Mouse (Mus musculus) cortical plate, adult 2 months (tissue): ENCODE measurements around the gene Ptpn22. TPM values are rescaled to one million over a fixed set of nuclear protein-coding genes. Genes with fewer than 3 reads are reported as not detected.

Experiments used
- H3K27ac ChIP-seq: fragments of 200-500 bp; 2 replicates; pipeline ENCODE4 v1.5.1; 2012; ENCODE audit warnings: low read length, control low read depth, inconsistent platforms; ENCODE audit not compliant: insufficient read depth
- H3K4me1 ChIP-seq: fragments of 200-500 bp; 2 replicates; pipeline ENCODE4 v1.6.1; 2011; ENCODE audit warnings: low read length; ENCODE audit not compliant: control insufficient read depth, insufficient read depth
- H3K4me3 ChIP-seq: fragments of 200-500 bp; 2 replicates; pipeline ENCODE4 v1.5.1; 2011; ENCODE audit warnings: mild to moderate bottlenecking, low read length, control low read depth; ENCODE audit not compliant: insufficient read depth
- CTCF ChIP-seq: fragments of 200-500 bp; IDR thresholded peaks from 2 replicates; pipeline ENCODE4 v1.5.1; 2011; ENCODE audit warnings: mild to moderate bottlenecking, control low read depth, low read length; ENCODE audit not compliant: insufficient read depth; ENCODE audit errors: extremely low read depth
- POLR2A ChIP-seq: fragments of 200-500 bp; IDR thresholded peaks from 2 replicates; pipeline ENCODE4 v1.6.1; 2011; ENCODE audit warnings: mild to moderate bottlenecking, low read length, control low read depth; ENCODE audit not compliant: insufficient read depth; ENCODE audit errors: extremely low read depth
- polyA plus RNA-seq: library from polyadenylated mRNA; depleted of rRNA; stranded (reverse); fragments of >200 nt; gene quantifications from 2 replicates; pipeline ENCODE4 v1.2.3, GENCODE M21; 2012

Ptpn22 gene
- polyA plus RNA-seq, 1 experiment, result 1.4 TPM

DNA sequence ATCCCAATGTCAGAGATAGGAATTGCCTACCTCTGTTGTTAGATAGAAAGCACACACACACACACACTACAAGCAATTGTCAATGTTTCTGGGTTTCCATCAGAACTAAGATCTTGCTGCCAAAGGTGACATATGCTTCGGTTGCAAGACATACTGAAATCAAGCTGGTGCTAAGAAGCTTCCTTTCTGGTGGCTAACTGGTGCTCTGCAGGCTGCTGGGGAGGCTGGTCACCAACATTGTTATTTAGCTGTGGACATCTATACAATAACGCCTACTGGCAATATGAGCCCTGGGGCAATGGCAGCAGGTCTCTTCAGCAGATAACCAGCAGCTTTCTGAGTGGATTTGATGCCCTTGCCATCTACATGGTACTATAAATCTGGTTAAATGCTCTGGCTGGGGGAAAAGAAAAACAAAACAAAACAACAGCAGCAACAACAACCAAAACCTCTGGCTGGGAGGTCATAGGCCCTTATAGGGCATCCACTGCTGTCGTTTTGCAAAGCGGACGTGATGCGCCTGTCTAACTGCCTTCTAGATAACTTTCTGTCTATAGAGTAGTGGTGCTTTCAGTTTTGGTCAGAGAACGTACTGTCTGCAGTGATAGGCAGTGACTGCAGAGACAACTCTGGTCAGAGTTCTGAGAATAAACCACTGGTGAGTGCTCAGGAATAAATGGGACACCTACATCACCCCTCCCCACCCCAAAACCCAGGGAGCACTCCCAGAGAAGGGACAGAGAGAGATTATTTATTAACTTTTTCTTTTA, 2.4 kb upstream of the Ptpn22 start:
- H3K27ac ChIP-seq, result no peak overlapping the region
- no peak overlapping the region for H3K4me3 ChIP-seq
- TF ChIP-seq POLR2A (no peak), CTCF (no peak)
- no peaks in the 10 kb centered on the region; the same call in 1 of the 2 replicates for H3K4me1 ChIP-seq

DNA sequence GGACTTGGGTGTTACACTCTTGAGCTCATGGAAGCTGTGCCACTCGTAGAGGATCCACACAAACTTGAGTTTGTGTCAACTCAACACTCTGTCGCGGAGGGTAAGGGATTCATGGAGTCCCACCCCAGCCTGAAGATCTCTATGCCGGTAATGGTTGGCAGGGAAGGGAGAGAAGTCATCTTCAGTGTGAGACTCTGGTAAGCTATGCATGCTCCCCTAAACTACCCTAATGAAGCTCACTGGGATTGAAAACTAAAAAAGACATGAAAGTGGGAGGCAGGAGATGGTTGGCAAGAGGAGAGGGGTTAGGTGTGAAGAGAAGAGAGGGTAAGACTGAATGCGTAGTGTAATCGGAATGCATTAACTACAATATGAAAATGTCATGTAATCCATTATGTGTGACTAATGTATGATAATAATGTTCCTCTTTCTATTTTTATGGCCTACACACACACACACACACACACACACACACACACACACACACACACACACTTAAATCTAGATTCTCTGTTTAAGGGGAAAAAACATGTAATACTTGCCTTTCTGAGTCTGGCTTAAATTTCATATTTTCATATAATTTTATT, 1.5 kb upstream of the Ptpn22 start:
- H3K4me3 ChIP-seq, result no peak overlapping the region
- TF ChIP-seq CTCF (no peak), POLR2A (no peak)
- H3K27ac ChIP-seq, result no peak overlapping the region
- H3K4me1 ChIP-seq, result no peaks in the 10 kb centered on the region; the same call in 1 of the 2 replicates

DNA sequence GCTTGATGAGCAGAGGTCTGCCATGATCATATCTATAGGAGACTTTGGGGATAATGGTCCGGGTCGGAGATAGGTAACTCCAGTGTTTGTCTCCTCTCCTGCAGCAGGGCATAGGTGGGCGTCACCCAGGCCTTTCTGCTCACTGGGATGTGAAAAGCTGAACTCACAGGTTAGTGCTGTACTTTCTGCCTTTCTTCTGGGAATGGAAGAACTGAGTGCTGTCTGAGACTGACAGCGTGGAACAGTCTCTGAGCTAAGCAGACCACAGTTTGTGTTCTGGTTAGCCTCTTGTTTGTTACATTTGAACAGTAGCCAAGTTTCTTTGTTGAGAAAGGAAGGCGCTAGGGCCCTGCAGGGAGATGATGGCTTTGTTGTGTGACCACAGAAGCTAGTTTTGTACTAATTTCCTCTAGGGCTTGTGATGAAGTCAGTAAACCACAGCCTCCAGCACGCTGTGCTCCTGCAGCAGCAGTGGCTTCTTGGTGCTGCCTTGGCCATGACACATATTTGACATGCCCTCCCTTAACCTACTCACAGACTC, 326 bp downstream of the Ptpn22 start:
- H3K27ac ChIP-seq, result no peak overlapping the region
- no peak for TF ChIP-seq CTCF
- no peak for TF ChIP-seq POLR2A
- no peaks in the 10 kb centered on the region; the same call in 1 of the 2 replicates for H3K4me1 ChIP-seq
- H3K4me3 ChIP-seq, result no peak overlapping the region

DNA sequence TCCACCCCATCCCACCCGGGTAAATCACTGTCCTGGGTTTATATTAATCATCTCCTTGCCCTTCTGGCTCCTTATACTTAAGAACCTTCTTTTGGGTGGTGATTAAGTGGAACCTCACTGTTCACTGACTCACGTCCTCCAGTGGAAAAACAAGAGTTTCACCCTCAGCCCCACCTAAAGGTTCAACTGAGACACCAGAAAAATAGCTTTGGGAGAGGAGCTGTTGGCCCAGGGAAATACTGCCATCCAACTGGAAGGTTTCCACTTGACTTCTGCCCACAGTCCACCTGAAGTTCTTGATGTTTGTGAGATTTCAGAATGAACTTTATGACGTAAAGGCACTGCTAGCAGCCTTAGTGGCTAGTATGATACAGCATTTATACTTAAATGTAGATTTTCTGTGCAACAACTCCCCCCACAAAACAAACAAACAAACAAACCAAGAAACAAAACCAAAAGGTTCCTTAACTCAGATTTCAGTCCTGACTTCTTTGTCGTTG, 3.2 kb downstream of the Ptpn22 start:
- no peak overlapping the region for H3K4me3 ChIP-seq
- H3K27ac ChIP-seq, result no peak overlapping the region
- TF ChIP-seq POLR2A (no peak), CTCF (no peak)
- H3K4me1 ChIP-seq, result no peaks in the 10 kb centered on the region; the same call in 1 of the 2 replicates

DNA sequence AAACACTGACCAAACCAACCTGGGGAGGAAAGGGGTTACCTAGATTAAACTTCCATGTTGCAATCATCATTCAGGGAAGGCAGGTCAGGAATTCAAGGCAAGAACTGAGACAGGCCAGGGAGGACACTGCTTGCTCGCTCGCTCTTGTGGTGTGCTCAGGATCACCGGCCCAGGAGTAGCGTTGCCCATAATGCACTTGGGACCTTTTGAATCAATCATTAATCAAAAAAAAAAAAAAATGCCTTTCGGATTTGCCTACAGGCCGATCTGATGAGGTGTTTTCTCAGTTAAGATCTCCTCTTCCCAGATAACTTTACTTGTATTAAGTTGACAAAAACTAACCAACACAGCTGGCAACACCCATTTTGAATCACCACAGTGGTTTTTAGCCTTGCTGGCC, 4.6 kb downstream of the Ptpn22 start:
- Histone ChIP-seq H3K4me3 (no peak overlapping the region), H3K27ac (no peak overlapping the region), H3K4me1 (no peaks in the 10 kb centered on the region; the same call in 1 of the 2 replicates)
- TF ChIP-seq POLR2A (no peak), CTCF (no peak)

DNA sequence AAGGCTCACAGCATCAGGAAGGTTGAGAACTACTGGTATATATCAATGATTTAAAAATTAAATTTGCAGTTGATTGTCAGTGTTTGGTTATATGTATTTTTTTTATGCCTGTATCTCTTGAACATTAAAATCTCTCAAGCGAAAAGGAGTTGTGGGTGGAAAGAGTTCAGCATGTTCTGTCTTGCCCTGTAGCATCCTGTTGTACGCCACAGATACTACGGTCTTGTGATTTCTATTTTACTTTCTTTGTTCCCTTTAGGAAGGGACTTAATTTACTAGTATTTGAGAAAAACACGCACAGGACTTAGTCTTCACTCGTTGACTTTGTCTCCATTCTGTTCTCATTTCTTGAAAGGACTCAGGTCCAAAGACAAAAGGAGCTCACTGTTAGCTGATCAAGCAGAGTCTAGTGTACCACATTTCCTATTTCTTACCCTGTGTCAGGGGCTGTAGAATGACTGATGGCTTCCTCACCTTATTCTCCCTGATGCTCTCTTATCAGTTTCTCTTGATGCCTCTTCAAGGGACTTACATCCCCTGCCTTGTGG, 7.9 kb downstream of the Ptpn22 start:
- Histone ChIP-seq H3K4me3 (no peak overlapping the region), H3K27ac (no peak overlapping the region), H3K4me1 (no peaks in the 10 kb centered on the region)
- TF ChIP-seq POLR2A, result no peak

DNA sequence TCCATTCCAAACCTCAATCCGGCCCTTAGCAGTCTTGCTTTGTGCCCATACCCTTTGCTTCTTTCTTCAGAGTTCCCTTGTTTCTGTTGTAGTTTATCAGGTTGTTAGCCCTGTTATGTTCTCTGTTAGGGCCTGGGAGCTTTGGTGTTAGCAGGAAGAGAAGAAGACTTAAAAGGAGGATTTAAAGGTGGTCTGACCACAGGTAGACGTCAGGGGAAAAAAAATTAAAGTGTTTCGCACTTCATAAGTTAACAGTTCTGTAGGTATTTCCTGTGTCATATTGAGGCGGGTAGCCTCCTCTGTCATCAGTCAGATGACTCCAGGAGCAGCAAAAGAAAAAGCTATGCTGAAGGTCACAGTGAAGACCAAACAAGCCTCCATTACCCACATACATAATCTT, 8.4 kb downstream of the Ptpn22 start:
- no peak overlapping the region for H3K27ac ChIP-seq
- no peaks in the 10 kb centered on the region for H3K4me1 ChIP-seq
- H3K4me3 ChIP-seq, result no peak overlapping the region
- TF ChIP-seq POLR2A, result no peak
- TF ChIP-seq CTCF, result no peak

DNA sequence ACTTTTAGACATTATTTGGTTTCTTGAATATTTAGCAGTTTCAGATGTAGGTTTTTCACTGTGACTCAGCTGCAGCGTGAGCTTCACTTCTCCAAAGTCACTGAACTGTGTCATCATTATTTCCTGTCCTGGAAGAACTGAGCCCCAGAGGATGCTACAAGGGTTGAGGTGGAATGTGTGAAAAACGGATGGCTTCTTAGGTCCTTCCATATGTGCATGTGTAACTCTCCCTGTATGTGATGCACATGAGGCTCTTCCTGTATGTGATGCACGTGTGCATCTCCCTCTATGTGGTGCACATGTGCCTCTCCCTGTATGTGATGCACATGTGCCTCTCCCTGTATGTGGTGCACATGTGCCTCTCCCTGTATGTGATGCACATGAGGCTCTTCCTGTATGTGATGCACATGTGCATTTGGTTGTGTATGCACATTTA, 13.1 kb downstream of the Ptpn22 start:
- no peak overlapping the region for H3K27ac ChIP-seq
- H3K4me1 ChIP-seq, result no peaks in the 10 kb centered on the region
- H3K4me3 ChIP-seq, result no peak overlapping the region
- TF ChIP-seq POLR2A, result no peak
- TF ChIP-seq CTCF, result no peak

DNA sequence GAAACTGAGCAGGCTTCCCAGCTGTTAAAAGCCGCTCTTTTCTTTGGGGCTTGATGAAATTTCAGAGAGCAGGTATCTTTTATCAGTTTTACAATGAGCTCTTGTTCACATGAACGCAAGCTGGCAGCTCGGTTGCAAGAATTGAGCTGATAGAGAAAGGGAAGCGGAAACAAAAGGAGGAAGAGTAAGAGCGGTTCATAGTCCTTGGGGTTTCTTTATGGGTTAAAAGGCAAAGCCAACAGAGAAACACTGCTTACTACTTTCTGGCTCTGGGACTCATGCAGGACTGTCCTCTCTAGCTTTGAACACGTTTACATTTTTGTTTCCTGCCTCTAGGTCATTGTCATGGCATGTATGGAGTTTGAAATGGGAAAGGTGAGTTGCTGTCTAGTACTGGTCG, 14.7 kb downstream of the Ptpn22 start:
- H3K27ac ChIP-seq, result no peak overlapping the region
- no peak overlapping the region for H3K4me3 ChIP-seq
- TF ChIP-seq POLR2A, result no peak
- TF ChIP-seq CTCF, result no peak
- no peaks in the 10 kb centered on the region for H3K4me1 ChIP-seq

DNA sequence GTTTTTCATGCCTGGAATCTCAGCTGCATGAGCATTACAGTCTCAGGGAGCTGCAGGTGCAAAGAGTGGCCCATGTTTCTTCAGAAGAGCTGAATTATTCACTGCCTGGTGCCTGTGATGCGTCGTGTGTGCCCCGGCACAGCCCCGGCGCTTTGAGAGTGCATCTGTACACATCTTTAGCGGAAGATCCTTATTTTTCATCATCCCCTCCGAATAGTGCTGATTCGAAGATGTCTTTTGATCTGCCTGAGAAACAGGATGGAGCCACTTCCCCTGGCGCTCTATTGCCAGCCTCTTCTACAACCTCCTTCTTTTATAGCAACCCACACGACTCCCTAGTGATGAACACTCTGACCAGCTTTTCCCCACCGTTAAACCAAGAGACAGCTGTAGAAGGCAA, 26.4 kb downstream of the Ptpn22 start:
- TF ChIP-seq CTCF (no peak), POLR2A (no peak)
- Histone ChIP-seq H3K4me1 (peaks cover 1% of the 10 kb centered on the region; the same call in 1 of the 2 replicates), H3K4me3 (no peak overlapping the region), H3K27ac (no peak overlapping the region)
